Mouse (Mus musculus): Measurements from ENCODE around the gene Plk3.

GRCm38 (mm10) chr4:117145248-117145647 lies 11.5 kb upstream of the Plk3 start:
- no peak for TF ChIP-seq TAL1 (IDR thresholded peaks at IDR 0.05; ENCODE audit: low read length)
- no peak for TF ChIP-seq GATA1 (IDR thresholded peaks at IDR 0.05; ENCODE audit: low read length)

Measured in erythroblast, embryonic 14.5 days (primary cell).